Mouse (Mus musculus): ENCODE measurements around the gene Ttc41.

Ttc41 gene

DNA sequence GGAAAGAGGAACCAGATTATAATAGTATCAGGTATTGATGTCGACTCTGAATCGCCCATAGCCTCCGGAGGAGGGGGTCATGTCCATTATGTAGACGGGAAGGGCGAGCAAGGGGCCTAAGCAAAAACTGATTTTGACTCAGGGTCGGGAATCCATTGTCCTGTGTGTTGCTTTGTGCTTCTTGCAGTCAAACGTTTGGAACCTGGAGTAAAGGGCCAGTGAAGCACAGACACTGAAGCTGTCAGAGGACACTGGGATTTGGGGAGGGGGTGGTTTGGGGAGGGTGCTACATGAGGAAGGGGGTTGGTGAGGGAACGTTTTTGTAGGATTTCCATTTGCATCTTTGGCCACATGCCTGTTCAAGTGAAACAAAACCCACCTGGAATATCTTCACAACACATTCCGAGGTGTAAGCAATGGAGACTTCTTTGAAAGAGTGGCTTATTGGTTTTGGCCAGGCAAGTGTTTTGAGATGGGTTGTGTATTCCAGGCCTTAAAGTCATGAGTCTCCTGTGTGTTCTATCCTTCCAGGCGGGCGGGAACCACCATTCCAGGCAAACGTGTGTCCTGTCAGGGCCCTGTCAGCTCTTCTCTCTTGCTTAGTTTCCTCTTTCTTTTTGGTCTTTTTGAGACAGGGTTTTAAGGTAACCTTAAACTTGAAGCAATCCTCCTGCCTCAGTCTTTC lies 74.3 kb downstream of the Ttc41 start:
- in situ Hi-C loops (cut with MboI, MseI): loop anchor here (5.0 to 10.0 kb wide), 2 partner anchors 78 to 1865 kb away; partner anchors contain the start of gene Ric8b (in 1 of the 2)

DNA sequence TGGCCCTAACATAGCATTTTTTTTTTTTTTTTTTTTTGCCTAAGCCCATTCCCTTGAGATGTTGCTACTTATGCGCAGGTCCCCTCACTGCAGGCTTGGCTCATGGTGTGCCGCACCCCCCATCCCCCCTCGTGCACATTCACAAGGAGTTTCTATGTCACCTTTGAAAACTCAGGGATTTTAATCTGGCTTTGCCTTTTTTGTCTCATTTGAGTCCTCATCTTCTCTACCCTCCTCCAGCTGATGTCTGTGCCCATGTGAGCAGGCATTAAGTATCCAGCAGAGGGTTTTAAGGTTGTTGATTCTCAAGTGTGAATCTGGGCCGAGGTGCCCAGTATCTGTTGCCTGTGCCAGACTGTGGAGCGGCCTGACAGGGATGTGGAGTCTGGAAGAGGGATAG lies 76.0 kb downstream of the Ttc41 start:
- in situ Hi-C loops (cut with MboI, MseI): no loop called here

DNA sequence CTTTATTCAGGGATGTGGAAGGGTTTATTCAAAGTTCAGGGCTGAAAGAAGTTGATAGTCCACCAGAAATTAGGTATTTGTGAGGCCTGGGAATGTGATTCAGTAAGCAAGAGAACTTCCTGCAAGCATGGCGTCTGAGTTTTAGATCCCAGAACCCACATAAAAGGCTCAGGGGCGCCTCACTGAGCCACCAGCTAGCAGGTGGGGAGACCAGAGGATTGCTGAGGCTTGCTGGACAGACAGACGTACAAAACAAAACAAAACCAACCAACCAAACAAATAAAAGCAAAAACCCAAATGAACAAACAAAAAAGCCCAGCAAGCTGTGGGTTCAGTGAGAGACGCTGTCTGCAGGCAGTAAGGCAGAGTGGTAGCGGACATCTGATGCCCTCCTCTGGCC lies 77.0 kb downstream of the Ttc41 start:
- in situ Hi-C loops (cut with MboI, MseI): no loop called here

DNA sequence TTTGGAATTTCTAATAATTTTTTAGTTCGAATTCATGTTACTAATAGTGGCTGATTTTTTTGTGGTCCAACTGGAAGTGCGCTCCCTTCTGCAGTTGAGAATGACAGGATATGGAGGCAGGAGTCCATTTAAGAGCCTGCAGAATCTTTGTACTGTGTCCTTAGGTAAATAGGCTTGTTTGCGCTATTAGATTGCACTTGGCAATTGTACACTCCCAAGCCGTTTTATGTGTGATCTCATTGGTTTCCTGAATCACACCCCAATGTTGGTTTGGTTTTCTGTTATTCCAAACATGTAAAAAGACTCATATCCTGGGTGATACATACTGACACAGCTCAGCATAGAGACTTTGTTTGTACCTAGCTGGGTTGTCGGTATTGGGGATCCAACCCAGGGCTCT lies 78.0 kb downstream of the Ttc41 start:
- in situ Hi-C loops (cut with MboI, MseI): no loop called here

DNA sequence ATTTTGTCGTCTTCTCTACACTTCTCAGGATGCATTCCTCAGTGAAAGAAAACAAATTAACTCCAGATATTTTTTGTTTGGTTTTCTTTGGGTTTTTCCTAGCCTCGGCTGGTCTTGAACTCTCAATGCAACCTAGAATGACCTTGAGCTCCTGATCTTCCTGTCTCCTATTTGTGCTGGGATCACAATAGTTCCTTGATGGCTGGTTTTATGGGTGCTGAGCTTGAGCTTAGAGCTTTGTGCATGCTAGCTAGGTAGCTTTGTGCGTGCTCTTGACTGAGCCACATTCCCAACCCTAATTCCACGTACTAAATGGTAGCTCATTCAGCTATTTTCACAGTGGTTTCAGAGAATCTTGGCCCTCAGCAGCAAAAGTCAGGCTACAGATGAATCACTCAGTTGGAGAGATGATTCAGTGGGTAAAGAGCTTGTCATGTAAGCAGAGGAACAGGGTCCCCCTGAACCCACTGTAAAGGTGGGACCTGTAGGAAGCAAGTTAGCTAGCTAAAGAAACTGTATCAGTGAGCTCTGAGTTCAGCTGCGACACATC lies 78.6 kb downstream of the Ttc41 start:
- in situ Hi-C loops (cut with MboI, MseI): no loop called here

DNA sequence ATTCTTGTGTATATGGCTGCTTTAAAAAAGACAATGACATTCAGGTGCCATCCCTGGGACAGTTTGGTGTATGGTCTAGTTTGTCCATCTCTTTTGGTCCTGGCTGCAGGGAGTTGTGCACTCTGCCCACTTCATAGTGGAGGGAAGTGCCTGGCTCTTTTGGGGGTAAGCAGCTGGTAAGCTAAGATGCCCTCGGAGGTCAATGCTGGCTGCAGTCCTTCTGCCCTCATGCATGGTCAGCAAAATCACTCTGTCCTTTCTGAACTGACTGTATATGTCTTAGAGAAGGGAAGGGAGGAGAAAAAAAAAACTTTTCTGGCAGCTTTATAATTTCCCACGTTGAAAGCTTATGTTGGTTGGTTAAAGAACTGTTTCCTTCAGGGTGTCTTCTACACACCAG lies 79.8 kb downstream of the Ttc41 start:
- in situ Hi-C loops (cut with MboI, MseI): no loop called here

DNA sequence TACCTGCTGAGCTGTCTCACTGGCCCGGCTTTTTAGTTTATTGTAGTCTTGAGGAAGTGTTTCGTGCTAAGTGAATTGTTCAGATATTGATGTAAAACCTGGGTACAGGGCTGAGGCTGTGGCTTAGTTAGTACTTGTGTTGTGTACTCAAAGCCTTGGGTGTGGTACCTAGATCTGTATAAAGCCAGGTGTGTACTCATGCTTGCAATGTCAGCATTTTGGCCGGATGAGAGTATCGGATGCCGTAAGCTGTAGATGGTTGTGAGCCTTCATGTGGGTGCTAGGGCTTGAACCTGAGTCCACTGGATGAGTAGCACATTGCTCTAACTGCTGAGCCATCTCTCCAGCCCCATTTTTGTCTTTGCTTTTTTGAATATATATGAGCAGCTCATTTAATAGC lies 80.5 kb downstream of the Ttc41 start:
- in situ Hi-C loops (cut with MboI, MseI): no loop called here

DNA sequence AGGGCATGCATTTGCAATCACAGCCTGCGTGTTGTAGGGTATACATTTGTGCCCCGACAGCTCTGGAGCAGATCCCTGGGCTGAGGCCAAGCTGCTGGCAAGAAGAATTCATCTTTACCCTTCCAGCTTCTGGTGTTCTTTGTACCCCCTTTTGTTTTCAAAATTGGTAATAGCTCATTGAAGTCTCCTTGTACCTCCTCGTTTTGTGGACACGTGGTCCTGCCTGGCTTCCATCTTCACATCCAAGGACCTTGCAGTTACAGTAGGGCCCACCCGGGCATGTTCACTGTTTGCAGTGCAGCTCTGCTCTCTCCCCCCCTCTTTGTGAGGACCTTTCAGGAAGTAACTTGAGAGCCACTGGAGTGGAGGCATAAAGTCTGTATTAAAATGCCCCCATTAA lies 82.6 kb downstream of the Ttc41 start:
- in situ Hi-C loops (cut with MboI, MseI): no loop called here

DNA sequence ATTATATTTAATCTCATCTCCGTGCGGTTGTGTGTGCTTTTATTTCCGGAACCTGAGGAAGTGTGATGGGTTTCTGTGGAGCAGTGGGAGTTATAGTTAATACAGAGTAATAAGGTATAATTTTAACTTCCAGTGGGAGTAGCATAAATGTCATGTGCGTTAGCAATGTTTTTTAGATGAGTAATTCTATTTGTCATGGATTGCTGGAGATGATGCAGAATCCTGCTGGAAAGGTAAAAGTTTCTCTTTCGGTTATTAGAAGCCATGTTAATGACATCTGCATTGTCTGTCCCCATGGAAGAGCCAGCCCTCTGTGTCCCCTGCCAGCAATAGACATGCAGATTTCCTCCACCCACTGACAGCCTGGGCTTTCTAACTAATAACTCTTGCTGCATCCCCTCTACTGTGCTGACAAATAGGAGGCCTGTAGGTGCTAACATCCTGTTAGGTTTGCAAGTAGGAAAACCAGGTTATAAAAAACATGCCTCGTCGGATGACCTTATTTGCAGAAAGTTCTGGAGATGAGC lies 83.6 kb downstream of the Ttc41 start:
- in situ Hi-C loops (cut with MboI, MseI): no loop called here

DNA sequence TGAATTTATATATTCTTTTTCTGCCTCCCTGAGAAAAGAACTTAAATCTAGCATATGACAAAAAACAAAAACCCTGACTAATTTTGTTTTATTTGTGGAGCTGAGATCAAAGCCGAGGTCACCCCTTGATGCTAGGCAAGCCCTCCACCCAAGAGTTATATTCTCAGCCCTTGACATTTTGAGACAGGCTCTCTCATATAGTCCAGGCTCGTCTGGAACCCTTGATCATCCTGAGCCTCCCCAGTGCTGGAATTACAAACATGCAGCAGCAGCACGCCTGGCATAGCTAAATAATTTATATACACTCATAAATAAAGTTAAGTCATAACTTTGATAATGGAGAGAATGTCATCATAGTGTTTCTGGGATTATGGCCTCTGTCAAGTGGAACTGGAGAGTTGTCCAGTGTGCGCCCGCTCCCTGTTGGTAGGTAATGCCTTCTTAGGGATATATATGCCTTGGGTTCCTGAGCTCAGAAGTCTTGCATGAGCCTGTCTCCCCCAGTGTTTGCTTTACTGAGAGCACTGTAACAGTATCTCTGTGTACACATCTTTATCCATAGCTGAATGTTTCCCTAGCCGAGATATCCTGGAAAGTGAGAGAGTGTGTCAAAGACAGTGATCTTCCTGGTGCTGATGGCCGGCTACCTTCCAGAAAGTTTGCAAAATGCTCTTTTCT lies 86.0 kb downstream of the Ttc41 start:
- in situ Hi-C loops (cut with MboI, MseI): no loop called here

DNA sequence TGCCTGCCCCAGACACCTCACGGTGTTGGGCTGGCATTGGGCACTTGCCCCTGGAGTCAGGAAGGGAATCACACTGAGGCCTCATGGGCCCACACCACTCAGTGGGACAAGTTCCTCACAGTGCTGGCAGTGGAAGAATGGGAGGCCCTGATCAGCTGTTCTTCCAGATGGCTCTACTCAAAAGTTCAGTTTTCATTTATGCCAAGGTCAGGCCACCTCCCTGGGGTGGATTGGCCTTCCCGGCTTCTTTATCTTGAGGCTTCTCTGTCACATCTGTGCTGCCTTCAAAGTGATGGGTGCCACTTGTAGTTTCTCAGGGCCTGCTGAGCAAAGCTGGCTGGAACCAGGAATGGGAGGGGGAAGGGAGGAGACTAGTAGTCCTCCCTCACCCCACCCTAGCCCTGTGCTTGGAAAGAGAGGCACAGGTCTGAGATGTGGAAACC lies 87.9 kb downstream of the Ttc41 start:
- in situ Hi-C loops (cut with MboI, MseI): no loop called here

DNA sequence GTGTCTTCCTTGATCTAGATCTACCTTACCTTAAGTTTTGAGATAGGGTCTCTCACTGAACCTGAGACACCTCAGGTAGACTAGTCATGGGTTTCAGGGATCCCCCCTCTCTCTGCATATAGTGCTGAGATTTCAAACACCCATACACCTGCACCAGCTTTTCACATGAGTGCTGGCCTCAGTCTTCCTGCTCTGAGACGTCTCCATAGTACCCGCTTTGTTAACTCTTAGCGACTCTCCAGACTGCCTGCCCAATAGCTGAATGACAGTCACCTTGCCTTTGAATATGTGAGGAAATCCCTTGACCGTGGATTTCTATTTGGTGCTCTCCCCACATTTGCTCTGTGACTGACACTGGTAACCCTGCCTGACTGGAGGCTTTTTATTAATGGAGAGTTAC lies 88.6 kb downstream of the Ttc41 start:
- in situ Hi-C loops (cut with MboI, MseI): no loop called here

DNA sequence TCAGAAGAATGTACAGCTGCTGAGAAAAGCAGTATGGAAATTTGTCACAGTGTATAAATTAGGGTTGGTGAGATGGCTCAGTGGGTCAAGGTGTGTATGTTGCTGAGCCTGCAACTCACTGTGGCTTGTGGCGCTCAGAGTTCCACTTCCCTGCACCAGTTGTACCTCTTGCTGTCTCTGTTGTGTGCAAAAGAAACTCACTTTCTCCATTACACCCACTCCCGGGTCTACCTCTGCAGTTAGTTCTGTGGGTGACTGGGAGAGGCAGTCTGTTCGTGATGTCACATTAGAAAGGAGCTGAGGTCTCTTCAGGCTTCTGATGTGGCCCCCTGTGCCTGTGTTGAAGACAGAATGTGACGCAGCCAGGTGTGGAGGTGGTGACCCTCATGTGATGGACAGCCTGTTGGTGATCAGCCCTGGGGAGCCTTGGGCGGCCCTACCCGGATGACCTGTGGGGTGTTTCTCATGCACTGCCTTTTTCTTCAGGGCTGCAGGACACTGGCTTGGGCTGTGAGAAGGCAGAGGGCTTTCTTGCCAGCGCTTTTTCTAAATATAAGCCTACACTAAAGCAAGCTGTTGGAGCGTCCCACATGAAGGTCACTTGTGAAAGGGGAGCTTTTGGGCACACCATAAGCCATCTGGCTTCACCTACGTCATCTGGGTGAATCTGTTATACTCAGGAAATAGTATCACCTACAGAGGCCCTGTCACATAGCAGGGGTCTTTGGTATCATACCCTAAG lies 89.4 kb downstream of the Ttc41 start:
- in situ Hi-C loops (cut with MboI, MseI): no loop called here

DNA sequence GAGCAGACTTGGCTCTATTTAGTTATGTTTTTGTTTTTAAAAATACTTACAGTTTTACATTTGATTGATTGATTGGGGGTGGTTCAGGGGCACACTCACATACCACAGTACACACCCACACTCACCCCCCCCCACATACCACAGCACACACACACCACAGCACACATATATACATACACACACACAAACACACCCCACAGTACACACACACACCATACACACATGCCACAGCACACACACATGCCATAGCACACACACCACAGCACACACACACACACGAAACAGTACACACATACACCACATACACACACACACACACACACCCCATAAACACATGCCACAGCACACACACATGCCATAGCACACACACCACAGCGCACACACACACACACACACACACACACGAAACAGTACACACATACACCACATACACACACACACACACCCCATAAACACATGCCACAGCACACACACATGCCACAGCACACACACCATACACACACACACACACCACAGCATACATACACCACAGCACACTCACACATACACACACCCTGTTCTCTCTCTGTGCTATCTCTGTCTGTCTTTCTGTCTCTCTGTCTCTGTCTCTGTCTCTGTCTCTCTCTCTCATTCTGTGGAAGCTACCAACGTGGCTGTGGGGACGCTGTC lies 90.6 kb downstream of the Ttc41 start:
- in situ Hi-C loops (cut with MboI, MseI): no loop called here

DNA sequence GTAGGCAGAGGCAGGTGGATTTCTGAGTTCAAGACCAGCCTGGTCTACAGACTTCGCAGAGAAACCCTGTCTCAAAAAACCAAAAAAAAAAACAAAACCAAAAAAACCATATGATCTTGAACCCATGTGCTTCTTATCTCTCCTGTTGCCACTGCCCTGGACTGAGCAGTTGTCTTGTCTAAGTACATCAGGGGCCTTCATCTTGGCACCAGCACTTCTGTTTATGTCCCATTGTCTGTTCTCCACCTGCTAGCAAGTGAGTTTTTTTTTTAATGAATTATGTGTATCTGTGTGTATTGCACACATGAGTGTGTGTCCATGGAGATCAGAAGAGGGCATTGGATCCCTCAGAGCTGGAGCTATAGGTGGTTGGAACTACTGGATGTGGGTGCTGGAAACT lies 101.8 kb downstream of the Ttc41 start:
- in situ Hi-C loops (cut with MboI, MseI): no loop called here

DNA sequence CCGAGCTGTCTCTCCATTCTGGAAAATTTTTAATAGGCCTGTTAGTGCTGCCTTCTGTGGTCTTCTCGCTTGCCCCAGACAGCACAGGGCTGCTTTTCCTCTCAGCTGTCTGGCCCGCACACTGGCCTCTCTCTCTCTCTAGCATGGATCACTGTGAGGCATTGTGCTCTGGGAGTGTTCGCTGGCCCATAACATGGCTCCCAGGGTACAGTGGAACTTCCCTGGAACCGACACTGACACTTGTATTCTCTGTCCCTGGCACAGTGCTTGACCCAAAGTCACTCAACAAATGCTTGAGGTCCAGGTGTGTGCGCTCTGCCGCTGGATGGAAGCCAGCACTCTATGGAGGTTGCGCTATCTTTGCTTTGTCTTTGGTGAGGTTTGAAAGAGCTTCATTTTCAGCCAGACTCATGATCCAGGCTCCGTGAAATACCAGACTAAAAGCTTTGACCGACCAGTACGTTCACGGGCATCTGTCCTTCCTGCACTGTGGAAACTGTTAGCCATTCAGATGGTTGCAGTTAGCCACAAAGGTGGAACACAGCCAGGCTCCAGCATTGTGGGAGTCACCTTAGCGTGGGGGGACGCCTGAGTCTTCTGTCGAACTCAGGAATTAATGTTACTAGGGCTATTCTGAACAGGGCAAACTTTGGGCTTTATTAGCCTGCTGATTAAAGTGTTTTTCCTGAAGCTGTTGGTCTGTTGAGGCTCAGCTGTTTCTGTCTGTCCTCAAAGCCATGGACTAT lies 102.6 kb downstream of the Ttc41 start:
- in situ Hi-C loops (cut with MboI, MseI): no loop called here

DNA sequence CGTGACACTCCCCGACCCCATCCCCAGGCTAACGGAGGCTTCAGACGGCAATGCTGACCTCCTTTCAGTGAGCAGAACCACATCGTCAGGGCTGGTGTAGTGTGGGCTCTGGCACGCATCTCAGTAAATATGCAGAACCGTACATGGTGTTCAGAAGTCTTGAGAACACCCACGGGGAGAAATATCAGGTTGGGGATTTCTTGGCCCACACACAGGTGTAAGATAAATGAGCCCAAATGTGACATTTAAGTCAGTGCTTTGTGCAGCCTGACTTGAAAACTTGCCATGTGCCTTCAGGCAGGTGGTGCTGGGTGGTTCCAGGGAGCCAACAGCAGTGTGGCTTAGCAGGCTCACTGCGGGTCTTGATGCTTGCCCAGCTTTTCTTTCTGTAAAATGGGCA lies 104.4 kb downstream of the Ttc41 start:
- in situ Hi-C loops (cut with MboI, MseI): no loop called here

DNA sequence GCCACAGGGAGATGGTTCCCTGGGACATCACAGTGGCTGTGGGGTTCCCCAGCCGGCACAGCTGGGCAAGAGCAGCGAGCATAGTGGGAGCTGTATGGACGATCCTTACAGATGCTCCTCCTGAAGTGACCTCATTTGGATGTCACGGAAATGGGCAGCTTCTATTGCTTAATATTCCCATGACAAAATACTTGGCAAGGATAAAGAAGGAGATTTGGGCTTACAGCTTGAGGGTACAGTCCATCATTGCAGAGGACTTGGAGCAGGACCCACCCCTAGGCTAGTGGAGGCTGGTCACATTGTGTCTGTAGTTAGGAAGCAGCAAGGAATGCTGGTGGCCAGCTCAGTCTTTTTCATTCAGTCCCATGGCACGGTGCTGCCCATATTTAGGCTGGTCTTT lies 105.0 kb downstream of the Ttc41 start:
- in situ Hi-C loops (cut with MboI, MseI): no loop called here

DNA sequence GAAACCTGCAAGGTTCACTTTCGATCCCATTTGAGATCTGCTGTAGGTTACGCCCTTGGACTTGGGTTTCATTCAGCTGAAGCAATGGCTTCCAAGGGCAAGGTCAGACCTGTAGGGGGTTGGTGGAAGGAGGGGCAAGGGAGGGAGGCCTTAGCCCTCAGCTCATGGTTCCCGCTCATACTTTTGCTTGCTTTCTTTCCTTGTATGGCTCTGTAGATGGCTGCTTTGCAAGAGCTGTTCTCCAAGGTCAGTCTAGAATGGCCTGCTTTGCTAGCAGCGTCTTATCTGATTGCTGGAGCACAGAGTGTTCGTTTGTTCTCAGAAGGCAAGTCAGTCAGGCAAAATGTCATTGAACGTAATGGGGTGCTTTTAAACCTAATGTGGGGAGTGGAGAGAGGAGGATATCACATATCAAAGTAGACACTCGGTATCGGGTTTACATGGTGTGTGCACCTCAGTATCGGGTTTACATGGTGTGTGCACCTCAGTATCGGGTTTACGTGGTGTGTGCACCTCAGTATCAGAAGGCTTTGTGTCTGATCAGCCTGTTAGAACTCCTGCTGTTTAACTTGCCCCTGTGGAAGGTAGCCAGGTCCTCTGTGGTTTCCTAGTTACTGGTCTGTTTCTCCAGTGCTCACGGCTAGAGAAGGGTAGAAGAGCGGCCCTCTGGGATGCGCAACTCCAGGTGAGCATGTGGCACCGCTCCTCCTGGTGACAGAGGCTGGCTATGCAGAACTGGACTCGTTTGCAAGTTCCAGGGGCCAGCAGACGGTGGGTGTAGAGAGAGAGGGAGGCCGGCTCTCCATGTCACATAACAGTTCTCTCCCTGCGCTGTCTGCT lies 108.9 kb downstream of the Ttc41 start:
- in situ Hi-C loops (cut with MboI, MseI): no loop called here

DNA sequence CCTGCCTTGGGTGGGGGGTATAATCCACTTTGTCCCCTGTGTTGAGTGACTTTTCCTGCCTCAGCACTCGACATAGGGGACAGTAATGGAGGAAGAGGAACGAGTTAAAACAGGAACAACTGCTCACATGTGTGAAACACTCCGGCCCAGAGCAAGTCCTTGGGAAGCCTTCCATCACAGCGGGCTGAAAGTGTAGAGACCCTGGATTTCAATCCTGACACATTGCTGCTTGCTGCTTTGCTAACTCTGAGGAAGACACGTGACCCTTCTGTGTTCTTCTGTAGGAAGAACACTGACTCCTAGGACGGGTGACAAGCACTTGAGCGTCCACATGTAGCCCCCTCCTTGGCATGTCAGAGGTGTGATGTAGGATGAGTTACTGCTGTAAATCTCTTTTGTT lies 109.5 kb downstream of the Ttc41 start:
- in situ Hi-C loops (cut with MboI, MseI): no loop called here
